Mouse (Mus musculus) WW6 (cell line): ENCODE results near the gene Fryl.
"Not testable (repeated sequence)": the region's sequence is repeated elsewhere in the genome, so short reads cannot be mapped to it uniquely, and the experiment has no call there.

Experiments
- DNase-seq: peaks from one replicate; pipeline ENCODE4 v3.0.0-alpha.2; 2013; ENCODE audit warnings: low read depth, low spot score

Gene Fryl

DNA sequence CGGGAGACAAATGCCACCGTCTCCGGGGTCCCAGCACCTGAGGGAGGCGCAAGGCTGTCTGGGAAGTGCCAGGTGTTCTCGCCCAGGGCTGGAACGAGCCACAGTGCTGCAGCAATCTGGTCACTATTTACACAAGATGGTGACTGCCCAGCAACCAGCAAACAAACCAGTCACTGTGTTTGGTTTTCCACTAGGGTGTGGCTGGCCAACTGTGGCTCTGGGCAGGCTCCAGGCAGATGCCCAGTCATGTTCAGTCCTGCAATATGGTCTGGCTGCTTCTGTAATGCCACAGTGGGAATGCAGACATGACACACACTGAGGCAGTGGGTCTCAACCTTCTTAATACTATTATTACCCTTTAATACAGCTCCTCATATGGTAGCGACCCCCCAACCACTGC is 152.8 kb downstream of the Fryl start:
- no peak for DNase-seq

DNA sequence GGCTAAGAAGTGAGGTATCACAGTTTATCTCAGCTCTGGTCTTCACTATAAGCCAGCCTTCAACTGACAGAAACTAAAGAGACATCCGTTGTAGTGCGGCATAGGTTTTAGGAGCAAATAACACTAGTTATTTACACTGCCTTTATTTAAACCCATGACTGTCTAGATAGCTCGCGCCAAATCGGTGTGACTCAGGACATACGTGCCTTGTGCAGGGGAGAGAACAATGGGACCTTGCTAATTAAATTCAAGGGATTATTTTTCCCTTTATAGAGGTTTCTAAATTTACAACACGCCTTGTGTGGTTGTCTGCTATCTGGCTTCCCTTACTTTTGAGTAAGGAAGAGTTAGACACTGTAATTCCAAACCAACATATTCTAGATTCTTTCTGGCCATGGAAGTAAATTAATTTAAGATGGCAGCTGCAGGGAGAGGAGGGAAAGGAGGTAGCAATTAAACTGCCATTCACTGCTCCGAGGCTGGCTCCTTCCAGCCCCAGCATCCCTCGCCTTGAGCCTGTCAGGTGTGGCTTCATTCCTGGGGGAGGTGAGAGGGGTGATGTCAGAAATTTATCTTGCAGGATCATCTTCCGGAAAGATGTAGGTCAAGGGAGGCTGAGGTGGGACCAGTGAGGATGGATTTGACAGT is 154.0 kb downstream of the Fryl start:
- DNase-seq: no peak

DNA sequence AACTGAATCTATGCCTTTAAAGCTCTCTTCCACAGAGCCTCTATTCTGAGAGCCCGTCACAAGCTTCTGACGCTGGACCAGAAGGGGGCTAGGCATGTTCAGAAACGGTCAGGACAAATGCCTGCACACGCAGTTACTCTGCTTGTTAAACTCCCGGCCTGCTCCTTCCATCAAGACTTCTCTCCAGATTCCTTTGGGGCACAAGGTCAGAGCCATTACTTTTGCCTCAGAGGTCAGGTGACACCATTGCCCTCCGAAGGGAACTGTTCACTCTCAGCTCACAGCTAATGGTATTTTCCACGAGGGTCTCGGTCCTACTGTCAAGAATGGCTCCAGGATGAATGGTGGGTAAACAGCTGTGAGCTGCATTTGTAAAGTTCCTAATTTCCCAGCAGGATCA is 164.2 kb downstream of the Fryl start:
- no peak for DNase-seq

DNA sequence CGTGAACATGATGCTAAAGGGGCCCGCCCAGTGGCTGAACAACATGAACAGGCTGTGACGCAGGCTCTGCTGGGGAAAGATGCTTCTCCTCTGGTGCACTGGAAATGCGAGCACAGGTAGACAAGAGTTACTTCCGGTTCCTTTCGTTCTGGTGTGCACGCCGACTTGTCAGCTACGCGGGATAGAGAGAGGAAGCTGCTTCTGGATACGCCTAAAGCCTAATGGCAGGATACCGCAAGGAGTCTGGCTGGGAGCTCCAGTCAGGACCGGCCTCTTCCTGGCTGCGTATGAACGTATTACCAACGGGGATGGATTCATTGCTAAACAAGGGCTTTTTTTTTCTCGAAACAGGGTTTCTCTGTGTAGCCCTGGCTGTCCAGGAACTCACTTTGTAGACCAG is 167.3 kb downstream of the Fryl start:
- no peak for DNase-seq

DNA sequence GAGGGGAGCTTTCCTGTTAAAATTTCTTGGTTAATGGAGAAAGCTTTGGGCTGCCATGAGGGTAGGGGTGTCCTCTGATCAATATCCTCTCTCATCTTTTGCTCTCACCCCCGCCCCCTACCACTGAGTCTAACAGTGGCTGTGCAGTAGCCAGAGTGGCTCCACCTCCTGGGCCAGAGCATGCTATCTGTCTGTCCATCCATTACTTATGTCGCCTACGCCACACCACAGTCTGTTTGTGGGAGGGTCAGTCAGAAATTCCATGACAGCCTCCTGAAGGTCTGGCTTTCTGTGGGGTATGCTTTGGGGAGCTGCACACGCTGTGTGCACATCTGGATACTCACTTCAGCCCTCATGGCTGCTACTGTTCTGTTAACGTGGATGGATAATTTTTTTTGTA is 174.9 kb downstream of the Fryl start:
- no peak for DNase-seq

DNA sequence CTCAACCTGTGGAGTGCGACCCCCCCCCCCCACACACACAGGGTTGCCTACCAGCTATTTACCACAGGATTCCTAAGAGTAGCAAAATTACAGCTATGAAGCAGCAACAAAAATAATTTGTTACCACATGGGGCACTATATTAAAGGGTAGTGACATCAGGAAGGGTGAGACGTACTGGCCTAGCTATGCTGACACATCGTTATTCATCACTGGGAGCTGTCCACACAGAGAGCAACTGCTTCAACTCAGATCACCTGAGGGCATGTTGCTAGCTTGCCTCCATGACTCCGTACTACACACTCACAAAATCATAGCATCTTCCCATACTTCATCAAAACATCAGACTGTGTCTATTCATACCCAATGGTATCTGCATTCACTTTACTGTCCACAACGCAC is 176.6 kb downstream of the Fryl start:
- no peak for DNase-seq

DNA sequence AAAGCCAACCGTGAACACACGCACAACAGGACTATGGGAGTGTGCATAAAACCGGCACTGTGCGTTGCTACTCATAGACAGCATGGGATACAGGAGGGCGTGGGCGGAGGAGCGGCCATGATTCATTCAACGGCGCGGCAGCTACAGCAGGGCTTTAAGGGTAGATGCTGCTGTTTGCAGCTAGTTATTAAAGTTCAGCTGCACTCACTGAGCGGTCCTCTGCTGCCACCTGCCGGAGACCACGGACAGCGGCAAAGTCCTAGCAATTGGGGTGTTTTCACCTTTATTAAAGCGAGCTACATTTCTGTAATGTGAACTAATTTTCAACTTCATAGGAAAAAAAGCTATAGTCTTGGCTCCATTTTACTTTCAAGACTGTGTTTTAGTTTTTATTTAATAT is 185.1 kb downstream of the Fryl start:
- DNase-seq: peak; percentile 29

DNA sequence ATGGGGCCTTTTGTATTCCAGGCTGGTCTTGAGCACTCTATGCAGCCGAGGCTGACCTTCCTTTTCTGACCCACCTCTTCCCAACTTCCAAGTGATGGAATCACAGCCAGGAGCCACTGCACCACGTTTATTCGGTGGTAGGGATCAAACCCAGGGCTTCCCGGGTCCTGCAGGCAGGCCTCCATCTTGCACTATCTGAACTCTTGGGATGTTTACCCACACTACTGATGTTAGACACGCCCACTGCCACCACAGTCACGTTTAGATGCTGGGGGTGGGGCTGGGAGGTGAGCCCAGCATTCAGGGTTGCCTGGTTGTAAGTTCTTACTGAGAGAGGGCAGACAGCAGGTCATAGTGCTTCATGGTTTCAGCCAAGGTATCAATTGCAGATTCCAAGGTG is 189.5 kb downstream of the Fryl start:
- no peak for DNase-seq

DNA sequence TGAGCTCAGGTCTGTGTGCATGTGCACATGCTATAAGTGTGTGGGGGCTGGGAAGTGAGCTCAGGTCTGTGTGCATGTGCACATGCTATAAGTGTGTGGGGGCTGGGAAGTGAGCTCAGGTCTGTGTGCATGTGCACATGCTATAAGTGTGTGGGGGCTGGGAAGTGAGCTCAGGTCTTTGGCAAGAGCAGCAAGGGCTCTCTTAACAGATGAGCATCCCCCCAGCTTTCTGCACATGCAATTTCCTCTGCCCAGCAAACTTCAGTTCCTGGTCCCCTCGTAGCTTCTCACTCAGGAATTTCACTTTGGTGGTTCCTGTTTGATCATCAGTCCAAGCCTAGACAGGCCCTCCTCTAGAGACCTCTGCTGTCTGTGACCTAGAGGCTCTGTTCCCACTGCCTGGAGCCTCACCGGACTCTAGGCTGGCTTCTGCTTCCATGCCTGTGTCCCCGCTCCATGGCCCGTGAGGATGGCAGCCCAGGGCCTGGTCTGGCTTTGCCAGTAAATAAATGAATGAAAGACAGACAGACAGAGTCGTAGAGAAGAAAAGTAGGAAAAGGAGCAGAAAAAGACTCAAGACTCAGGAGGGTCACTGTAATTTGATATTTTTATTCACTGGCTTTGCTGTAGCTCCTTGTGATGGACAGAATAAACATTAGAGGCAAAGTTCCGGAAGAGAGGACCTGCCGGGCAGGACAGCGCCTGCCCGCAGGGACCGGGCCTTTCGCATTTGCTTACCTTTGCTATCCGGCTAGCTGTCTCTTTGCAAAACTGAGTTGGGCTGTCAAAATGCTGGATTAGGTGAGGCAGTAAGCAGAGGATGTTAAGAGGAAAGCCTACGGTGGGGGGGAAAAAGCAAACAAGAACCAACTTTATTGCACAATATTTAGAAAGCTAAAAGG is 192.4 kb downstream of the Fryl start:
- DNase-seq: no peak

DNA sequence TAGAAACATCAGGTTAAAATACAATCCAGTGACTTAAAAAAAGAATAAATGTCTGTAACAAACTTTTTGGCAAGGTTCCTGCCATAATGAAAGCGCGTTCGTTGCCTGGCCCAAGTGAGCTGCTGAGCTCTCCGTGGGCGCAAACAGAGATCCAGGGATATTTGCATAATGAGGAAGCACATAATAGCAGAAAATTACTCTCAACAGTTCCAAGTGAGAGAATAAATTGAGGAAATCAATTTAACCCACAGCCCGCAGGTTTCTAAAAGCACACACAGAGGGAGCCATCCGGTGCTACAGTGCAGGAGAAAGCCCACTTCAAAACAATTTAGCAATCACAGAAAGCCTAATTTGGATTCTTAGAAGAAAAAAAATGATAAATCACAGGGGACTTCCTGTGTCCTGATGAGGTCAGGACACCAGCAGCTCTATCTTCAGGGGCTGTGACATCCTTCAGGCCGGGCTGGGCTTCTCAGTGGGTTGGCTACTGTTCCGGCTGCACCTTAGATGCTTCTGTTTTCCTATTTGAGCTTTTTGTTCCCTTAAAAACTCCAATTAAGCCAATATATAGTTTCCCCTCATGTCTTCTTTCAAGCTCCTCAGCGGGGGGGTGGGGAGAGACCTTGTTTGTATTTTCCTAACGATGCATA is 194.8 kb downstream of the Fryl start:
- DNase-seq: no peak

DNA sequence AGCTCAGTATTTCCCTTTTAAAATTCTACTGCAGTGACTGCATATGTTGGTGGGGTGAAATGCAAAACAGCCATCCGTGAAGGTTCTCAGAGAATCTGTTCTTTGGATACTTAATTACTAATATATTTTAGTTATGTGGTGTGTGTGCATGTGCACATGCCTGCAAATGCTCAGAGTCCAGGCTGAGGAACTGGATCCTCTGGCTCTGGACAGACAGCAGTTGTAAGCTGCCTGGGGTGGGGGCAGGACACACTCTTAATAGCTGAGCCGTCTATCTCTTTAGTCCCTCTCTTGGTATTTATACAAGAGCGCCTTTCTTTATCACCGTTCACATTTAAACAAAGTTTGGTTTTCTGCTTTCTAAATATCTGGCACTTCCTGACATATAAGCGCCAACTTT is 199.5 kb downstream of the Fryl start:
- no peak for DNase-seq

DNA sequence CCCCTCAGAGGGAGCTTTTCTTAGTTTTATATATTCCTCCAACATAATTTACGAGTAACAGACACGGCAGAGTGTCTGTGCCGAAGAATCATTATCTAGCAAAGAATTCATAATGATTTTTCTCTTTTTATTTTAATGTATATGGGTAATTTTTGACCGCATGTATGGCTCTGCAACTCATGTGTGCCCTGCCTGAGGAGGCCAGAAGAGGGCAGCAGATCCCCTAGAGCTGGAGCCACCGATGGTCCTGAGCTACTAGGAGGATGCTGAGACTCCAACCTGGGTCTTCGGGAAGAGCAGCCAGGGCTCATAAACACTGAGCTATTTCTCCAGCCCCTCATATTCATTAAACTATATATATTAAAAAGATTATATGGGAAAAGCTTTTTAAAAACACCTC is 200.0 kb downstream of the Fryl start:
- no peak for DNase-seq

DNA sequence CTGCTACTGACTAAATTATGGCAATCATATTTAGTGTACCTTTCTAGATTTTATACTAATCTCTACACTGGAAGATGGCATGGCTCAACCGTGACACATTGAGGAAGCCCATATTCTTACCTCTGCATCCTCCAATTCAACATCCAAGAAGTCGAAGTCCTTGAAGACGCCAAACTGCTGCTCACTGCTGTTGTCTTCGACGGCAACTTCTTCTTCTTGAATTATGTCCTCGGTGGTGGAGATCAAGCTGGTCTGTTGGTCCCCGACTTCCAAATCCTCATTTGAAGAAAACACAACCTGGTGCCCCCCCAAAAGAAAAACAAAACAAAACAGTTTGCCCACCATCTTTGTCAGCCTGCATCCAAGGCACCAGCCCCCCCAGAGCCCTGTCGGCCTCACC is 202.5 kb downstream of the Fryl start:
- no peak for DNase-seq

DNA sequence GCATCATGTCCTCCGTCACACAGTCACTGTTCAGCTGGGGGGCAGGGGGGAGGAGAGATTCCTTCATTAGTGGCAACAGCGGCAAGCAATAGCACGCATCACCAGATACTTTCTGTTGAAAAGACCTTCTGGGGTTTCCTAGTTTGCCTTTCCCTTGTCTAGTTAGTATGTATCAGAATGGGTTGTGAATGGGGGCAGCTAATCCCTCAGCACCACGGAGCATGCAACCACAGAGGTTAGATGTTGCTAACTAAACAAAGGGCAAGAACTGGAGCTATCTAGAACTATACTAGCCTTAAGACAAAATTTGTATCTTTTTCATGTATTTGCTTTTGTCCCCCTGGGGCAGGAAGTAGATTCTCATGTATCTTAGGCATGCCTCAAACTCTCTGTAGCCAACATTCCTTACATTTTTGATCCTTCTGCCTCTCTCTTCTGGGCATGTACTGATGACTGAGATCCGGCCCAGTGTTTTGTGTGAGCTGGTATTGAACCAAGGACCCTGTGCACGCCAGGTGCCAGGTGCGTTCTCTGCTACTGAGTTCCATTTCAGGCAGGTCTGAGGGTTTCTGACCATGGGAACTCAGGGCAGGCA is 208.7 kb downstream of the Fryl start:
- no peak for DNase-seq

DNA sequence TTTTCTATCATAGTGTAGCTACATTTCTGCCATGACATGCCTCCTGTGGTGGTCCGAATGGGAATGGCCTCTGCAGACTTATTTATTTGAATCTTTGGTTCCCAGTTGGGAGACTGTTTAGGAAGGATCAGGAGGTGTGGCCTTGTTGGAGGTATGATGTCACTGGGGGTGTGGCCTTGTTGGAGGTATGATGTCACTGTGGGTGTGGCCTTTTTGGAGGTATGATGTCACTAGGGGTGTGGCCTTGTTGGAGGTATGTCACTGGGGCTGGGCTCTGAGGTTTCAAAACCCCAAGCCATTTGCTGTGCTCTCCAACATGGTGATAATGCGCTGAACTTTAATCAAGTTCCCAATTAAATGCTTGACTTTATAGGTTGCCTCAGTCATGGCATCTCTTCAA is 212.4 kb downstream of the Fryl start:
- no peak for DNase-seq

DNA sequence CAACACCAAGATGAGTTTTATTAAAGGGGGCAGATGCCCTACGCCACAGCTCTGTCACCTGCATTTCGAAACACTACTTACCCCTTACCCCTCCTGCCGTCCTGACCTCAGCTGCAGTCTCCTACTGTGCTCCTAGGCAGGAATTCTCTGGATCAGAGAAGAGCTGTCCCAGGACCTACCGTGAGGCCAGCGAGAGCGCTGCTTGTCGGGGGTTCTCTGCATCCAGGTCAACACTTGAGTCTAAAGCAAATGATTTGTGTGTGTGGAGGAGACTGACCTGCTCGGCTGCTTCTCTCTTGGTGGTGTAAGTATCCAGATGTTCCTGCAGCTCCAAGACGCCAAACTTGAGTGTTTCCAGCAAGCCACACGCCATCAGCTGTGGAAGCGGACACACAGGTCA is 223.9 kb downstream of the Fryl start:
- no peak for DNase-seq

DNA sequence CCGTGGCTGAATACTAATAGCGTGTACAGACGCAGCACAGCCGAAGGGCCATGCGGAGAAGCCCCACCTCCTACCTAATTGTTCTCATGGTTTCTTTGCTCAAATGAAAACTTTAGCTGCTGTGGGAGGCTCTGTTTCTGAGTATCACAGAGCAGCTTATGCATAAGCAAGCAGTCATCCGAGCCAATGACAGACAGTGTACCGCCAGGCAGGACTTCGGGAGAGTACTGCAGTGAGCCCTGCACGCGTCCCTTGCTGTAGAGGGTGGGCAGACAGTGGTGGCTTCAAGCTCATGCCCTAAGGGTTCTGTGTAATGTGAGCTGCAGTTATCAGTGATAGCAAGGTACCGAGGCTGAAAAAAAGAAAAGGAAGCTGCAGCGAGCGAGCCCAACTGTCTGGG is 227.8 kb downstream of the Fryl start:
- no peak for DNase-seq

DNA sequence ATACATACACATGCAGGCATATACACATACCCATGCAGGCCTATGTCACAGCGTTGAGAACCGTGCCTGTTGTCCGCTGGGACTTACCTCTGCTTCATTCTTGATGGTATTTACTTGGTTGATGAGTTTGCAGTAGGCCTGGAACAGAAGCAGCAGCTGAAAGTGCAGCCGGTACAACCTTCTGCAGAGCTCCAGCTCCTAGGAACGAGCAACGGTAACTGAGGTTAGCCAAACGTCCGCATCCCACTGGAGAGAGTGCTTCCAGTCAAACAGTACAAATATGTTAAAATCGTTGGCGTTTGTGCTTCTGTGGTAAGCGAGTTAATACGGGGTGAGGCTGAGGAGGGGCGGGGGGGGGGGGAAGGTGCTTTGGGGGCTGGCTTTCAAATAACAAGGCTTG is 232.6 kb downstream of the Fryl start:
- DNase-seq: no peak

DNA sequence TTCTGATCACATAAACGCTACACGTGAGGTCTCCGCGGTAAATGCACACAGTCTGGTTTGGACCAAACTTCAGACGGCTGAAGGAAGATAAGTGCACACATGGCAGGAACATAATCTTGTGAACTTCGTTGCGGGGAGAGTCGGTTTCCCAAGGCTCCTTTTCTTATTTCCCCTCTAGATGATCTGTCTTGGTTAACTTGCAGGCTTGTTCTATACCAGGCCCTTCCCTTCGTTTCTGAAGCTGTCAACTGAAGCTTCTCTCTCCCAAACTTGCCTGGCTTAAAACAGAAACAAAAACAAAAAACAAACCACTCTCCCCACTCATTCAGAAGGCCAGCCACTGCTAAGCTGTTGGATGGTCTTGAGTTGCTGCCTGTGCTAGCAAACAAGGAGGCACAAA is 241.7 kb downstream of the Fryl start:
- no peak for DNase-seq

DNA sequence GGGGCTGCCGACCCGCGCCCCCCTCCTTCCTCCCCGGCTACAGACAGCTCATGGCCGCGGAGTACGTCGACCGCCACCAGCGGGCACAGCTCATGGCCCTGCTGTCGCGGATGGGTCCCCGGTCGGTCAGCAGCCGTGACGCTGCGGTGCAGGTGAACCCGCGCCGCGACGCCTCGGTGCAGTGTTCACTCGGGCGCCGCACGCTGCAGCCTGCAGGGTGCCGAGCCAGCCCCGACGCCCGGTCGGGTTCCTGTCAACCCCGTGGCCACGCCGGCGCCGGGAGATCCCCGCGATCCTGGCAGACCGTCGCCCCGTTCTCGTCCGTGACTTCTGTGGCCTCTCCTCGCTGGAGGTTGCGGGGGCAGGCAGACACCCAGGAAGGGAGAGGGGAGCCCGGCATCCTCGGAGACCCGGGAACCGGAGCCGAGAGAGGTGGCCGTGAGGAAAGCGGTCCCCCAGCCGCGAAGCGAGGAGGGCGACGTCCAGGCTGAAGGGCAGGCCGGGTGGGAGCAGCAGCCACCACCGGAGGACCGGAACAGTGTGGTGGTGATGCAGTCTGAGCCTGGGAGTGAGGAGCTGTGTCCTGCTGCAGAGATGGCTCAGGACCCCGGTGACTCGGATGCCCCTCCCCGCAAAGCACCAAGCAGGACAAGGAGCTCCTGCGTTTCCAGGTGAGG is 242.7 kb downstream of the Fryl start:
- DNase-seq: not testable (repeated sequence)

DNA sequence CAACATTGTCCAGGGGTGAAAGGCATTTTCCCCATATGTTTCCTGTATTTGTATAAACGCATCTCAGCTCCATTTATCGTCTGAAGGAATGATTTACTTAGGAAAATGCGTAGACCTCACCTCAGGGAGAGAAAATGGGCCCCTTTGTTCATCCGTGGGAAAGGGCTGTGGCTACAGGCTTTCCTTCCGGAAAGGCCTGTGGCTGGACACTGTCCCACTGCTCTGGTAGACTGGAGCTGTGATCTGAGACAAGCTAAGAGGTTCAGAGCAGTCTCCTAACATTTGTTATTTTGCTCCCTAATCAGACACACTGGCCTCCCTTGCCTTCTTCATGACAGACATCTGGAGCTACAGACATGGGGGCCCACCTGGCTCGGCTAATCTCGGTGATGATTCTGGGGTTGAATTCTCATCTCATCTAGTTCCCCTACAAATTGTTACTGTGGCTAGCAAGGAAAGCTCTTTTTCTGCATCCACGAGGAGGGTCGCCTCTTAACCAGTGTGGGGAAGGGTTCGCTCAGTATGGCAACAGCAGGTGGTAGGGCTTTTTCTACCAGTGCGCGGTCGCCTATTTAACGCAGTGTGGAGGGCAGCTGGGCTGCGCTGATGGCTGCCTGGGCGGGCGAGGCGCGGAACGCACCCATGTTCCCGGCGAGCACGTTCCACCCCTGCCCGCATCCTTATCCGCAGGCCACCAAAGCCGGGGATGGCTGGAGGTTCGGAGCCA is 243.4 kb downstream of the Fryl start:
- DNase-seq: not testable (repeated sequence)
